ENCODE assay signal across 19 mouse cellular contexts in genomic region chr9:106780086-106780485, GRCm38 (mm10). TPM values are rescaled to one million over a fixed set of nuclear protein-coding genes. Genes with fewer than 3 reads are reported as not detected.
DNase-seq lines count a peak whose midpoint lies in the region; ATAC-seq lines count a peak whose summit lies in the region.
"Had no signal": no experiment of that assay in that cellular context is flagged by ENCODE, and none has a peak within 500 bp of the region (broad histone marks: within the 10 kb centered on the region; RNA-seq: fewer than 3 reads in every experiment).

No protein-coding gene starts in this region.

- H3K4me1 ChIP-seq in heart, embryonic 12.5 days (replicated peaks): peaks cover 11% of the 10 kb centered on the region
- peaks cover 6% of the 10 kb centered on the region; the same call in 1 of the 2 replicates for H3K4me1 ChIP-seq in heart, embryonic 10.5 days

- ATAC-seq in heart, embryonic 12.5 days (ENCODE audit: insufficient number of reproducible peaks, low FRiP score): no peak
- ATAC-seq: activated CD4-positive, CD25-positive, alpha-beta regulatory T cell, adult 4 months; CD4-positive, CD25-positive, alpha-beta regulatory T cell, adult 4 months; Patski had no signal

- no peak overlapping the region for H3K27ac ChIP-seq in heart, embryonic 12.5 days (ENCODE audit: poor library complexity, severe bottlenecking)
- H3K27ac ChIP-seq in heart, embryonic 10.5 days: no peak overlapping the region

- no peaks in the 10 kb centered on the region for H3K27me3 ChIP-seq in heart, embryonic 12.5 days (replicated peaks)
- no peaks in the 10 kb centered on the region for H3K27me3 ChIP-seq in heart, embryonic 10.5 days (ENCODE audit: insufficient read depth, poor library complexity, severe bottlenecking)
- H3K27me3 ChIP-seq: CH12.LX, Patski had no signal

- H3K9ac ChIP-seq in heart, embryonic 12.5 days: no peak overlapping the region

- intact Hi-C loops in heart, postnatal 25 days (cut with DNase I): no loop called here

- DNase-seq in heart, adult 11 months: peak; percentile 67
- peak; percentile 54 for DNase-seq in heart, embryonic 10.5 days (ENCODE audit: low spot score)
- no peak for DNase-seq in heart, postnatal 25 days (ENCODE audit: low spot score)
- DNase-seq: adrenal gland, adult 2 months; adrenal gland, adult 8-10 months; adrenal gland, postnatal 10 days; adrenal gland, postnatal 14 days; adrenal gland, postnatal 25 days; adrenal gland, postnatal 36 days; B cell, adult 2 months; cerebellum, adult 11 months; cerebellum, adult 11-12 months; cerebellum, adult 18-20 months had no signal

- H3K36me3 ChIP-seq in heart, embryonic 12.5 days: no peaks in the 10 kb centered on the region
- no peaks in the 10 kb centered on the region for H3K36me3 ChIP-seq in heart, embryonic 10.5 days

- H3K9me3 ChIP-seq in heart, embryonic 12.5 days (replicated peaks): no peaks in the 10 kb centered on the region
- H3K9me3 ChIP-seq in heart, embryonic 10.5 days: no peaks in the 10 kb centered on the region
- H3K9me3 ChIP-seq: G1E had no signal

- 79% methylated on average over 3 of the region's 3 CpGs for WGBS in heart, embryonic 12.5 days
- 85% methylated on average over 3 of the region's 3 CpGs for WGBS in heart, embryonic 10.5 days

- no peak overlapping the region for H3K4me3 ChIP-seq in heart, embryonic 12.5 days
- no peak overlapping the region for H3K4me3 ChIP-seq in heart, embryonic 10.5 days

- H3K4me2 ChIP-seq in heart, embryonic 12.5 days: no peak overlapping the region

RNA-seq across cellular contexts. Expression of gene Rad54l2, which starts 8.9 kb away (rescaled TPM):
- polyA plus RNA-seq in heart, embryonic 12.5 days (2016; fragmentation: Nextera tagmentation; extraction: Ambion mirVana): 3.9 and 5.3 TPM in 2 replicates
- 5.7 and 6.4 TPM in 2 replicates for polyA plus RNA-seq in heart, embryonic 10.5 days (2016; fragmentation: Nextera tagmentation; extraction: Ambion mirVana)
- total RNA-seq in heart, postnatal 25 days (2021): 1 to 10 TPM; 9.0 to 9.6 TPM

RNA-seq across cellular contexts. Expression of gene Dcaf1, which starts 41.6 kb away (rescaled TPM):
- polyA plus RNA-seq in heart, embryonic 12.5 days (2016; fragmentation: Nextera tagmentation; extraction: Ambion mirVana): 20.7 and 22.6 TPM in 2 replicates
- polyA plus RNA-seq in heart, embryonic 10.5 days (2016; fragmentation: Nextera tagmentation; extraction: Ambion mirVana): 25.7 and 28.1 TPM in 2 replicates
- total RNA-seq in heart, postnatal 25 days (2021): 10 to 100 TPM; 23.3 to 29.6 TPM
